Mouse (Mus musculus): ENCODE measurements around the gene Eps8. TPM values are rescaled to one million over a fixed set of nuclear protein-coding genes. Genes with fewer than 3 reads are reported as not detected.
A peak's percentile ranks its signal among the peaks of the same experiment; 100 is the strongest.

The Eps8 gene
- polyA plus RNA-seq, 1 experiment from 2014 or later, result 102 TPM

DNA sequence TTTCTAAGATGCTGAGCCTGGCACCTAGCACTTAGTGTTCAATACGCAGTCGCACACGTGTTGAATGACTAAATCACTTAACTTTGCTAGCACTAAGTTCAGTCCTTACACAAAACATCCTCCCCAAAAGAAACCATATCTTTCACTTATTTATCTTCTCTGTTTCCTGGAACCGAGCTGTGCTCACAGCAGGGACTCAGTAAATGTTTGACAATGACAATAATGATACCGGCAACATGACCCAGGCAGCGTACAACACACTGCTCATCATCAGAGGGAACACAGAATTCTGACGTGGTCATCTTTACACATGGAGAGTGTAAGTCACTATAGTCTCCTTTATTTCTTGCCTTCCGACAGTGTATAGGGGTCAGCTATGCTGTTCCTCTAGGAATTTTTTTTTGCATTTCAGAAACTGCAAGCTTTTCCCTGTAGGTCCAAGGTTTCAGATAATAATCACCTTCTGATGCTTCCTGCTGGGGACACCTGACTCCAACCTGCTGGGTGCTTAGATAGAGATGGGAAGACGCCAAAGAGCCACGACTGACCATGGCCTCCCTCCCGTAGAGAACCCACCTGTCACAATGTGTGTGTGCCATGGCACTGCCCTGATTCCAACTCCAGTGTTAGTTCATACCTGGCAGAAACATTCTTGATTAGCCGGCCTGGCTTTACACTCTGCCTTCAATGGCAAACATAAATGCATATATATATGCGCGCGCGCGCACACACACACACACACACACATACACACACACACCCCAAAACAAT lies 46.3 kb downstream of the Eps8 start:
- H3K36me3 ChIP-seq (ENCODE audit: control insufficient read depth, insufficient read depth, low read length), result no peaks in the 10 kb centered on the region
- 82% methylated on average over 17 of the region's 17 CpGs for WGBS
- no peak overlapping the region for H3K4me3 ChIP-seq (ENCODE audit: low read length)
- no peaks in the 10 kb centered on the region for H3K27me3 ChIP-seq (replicated peaks; ENCODE audit: control insufficient read depth, insufficient read depth, low read length)
- no peak overlapping the region for H3K27ac ChIP-seq (ENCODE audit: low read length)
- H3K9me3 ChIP-seq (ENCODE audit: control insufficient read depth, low read length), result no peaks in the 10 kb centered on the region
- H3K4me1 ChIP-seq (ENCODE audit: control insufficient read depth, insufficient read depth, low read length), result peaks cover 4% of the 10 kb centered on the region; the same call in 1 of the 2 replicates
- H3K9ac ChIP-seq (ENCODE audit: low read depth, low read length), result no peak overlapping the region
- no peak for ATAC-seq
- H3K4me2 ChIP-seq (ENCODE audit: low read depth, low read length), result no peak overlapping the region

DNA sequence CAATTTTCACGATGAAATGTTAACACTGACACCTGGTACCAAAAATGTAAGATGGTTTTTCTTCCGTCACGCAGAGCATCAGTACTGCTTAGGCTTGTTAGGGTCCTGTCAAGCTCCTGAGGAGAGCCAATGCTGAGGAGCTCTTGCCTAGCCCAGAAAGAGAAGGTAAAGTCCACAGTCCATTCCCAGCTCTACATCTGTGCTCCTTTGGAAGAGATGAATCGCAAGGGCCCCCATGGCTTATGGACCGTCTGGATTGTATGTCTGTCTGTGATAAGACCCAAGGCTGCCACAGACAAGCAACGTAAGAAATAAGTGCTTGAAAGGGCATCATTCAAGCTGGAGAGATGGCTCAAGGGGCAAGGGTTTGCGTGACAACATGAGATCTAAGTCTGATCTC lies 48.1 kb downstream of the Eps8 start:
- 82% methylated on average over 7 of the region's 7 CpGs for WGBS
- peaks cover 4% of the 10 kb centered on the region; the same call in 1 of the 2 replicates for H3K4me1 ChIP-seq (ENCODE audit: control insufficient read depth, insufficient read depth, low read length)
- no peak overlapping the region for H3K4me2 ChIP-seq (ENCODE audit: low read depth, low read length)
- no peaks in the 10 kb centered on the region; the same call in 1 of the 2 replicates for H3K36me3 ChIP-seq (ENCODE audit: control insufficient read depth, insufficient read depth, low read length)
- H3K27me3 ChIP-seq (replicated peaks; ENCODE audit: control insufficient read depth, insufficient read depth, low read length), result no peaks in the 10 kb centered on the region
- ATAC-seq, result peak; percentile 43; the same call in 1 of the 2 replicates
- no peak overlapping the region for H3K9ac ChIP-seq (ENCODE audit: low read depth, low read length)
- H3K27ac ChIP-seq (ENCODE audit: low read length), result no peak overlapping the region
- H3K9me3 ChIP-seq (ENCODE audit: control insufficient read depth, low read length), result no peaks in the 10 kb centered on the region
- no peak overlapping the region for H3K4me3 ChIP-seq (ENCODE audit: low read length)

DNA sequence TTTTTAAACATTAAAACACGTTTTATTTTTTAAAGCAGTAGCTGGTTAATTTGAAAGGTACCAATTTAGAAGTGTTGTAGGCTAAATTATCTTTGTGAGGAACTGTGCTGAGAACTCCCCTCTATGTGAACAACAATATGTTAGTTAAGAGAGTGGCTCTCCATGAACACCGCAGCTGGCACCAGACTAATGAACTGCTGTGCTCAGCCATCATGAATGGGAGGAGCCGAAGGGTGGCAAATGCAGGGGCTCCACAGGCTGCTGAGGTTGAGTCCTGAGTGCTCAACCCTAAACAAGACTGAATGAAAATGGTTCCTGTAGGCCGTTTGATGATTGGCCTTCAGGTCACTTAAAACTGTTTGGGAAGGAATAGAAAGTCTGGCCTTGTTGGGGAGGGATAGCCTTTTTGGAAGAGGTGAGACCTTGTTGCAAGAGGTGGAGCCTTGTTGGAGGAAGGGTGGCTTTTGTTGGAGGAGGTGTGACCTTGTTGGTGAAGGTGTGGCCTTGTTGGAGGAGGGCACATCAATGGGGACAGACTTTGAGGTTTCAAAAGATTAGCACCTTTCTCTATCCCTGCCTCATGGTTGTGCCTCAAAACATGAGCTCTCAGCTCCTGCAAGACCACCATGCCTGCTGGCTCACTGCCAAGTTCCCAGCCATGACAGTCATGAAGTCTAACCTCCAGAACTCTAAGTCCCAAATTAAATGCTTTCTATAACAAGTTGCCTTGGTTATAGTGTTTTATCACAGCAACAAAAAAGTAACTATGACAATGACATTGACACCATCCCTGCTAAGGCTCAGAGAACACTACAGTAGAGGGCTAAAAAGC lies 50.0 kb downstream of the Eps8 start:
- peaks cover 4% of the 10 kb centered on the region; the same call in 1 of the 2 replicates for H3K4me1 ChIP-seq (ENCODE audit: control insufficient read depth, insufficient read depth, low read length)
- no peak overlapping the region for H3K27ac ChIP-seq (ENCODE audit: low read length)
- H3K36me3 ChIP-seq (ENCODE audit: control insufficient read depth, insufficient read depth, low read length), result no peaks in the 10 kb centered on the region; the same call in 1 of the 2 replicates
- no peak overlapping the region for H3K4me2 ChIP-seq (ENCODE audit: low read depth, low read length)
- no peaks in the 10 kb centered on the region for H3K9me3 ChIP-seq (ENCODE audit: control insufficient read depth, low read length)
- no peaks in the 10 kb centered on the region for H3K27me3 ChIP-seq (replicated peaks; ENCODE audit: control insufficient read depth, insufficient read depth, low read length)
- WGBS, result 87% methylated on average over 4 of the region's 4 CpGs
- no peak overlapping the region for H3K4me3 ChIP-seq (ENCODE audit: low read length)
- ATAC-seq, result no peak
- H3K9ac ChIP-seq (ENCODE audit: low read depth, low read length), result no peak overlapping the region

GRCm38 (mm10) chr6:137598306-137598705 lies 56.4 kb downstream of the Eps8 start:
- no peaks in the 10 kb centered on the region; the same call in 1 of the 2 replicates for H3K36me3 ChIP-seq (ENCODE audit: control insufficient read depth, insufficient read depth, low read length)
- no peaks in the 10 kb centered on the region for H3K27me3 ChIP-seq (replicated peaks; ENCODE audit: control insufficient read depth, insufficient read depth, low read length)
- ATAC-seq, result 0 out of 2 replicates have a peak, but pooled peaks have one; percentile 5
- H3K9me3 ChIP-seq (ENCODE audit: control insufficient read depth, low read length), result no peaks in the 10 kb centered on the region; the same call in 1 of the 2 replicates
- H3K4me1 ChIP-seq (ENCODE audit: control insufficient read depth, insufficient read depth, low read length), result no peaks in the 10 kb centered on the region
- no peak overlapping the region for H3K4me3 ChIP-seq (ENCODE audit: low read length)
- no peak overlapping the region for H3K9ac ChIP-seq (ENCODE audit: low read depth, low read length)
- H3K27ac ChIP-seq (ENCODE audit: low read length), result no peak overlapping the region
- H3K4me2 ChIP-seq (ENCODE audit: low read depth, low read length), result no peak overlapping the region
- WGBS, result 45% methylated on average over 7 of the region's 7 CpGs

GRCm38 (mm10) chr6:137597442-137598058 lies 57.1 kb downstream of the Eps8 start:
- no peaks in the 10 kb centered on the region for H3K36me3 ChIP-seq (ENCODE audit: control insufficient read depth, insufficient read depth, low read length)
- H3K4me3 ChIP-seq (ENCODE audit: low read length), result no peak overlapping the region
- no peak overlapping the region for H3K9ac ChIP-seq (ENCODE audit: low read depth, low read length)
- H3K27ac ChIP-seq (ENCODE audit: low read length), result no peak overlapping the region
- H3K27me3 ChIP-seq (replicated peaks; ENCODE audit: control insufficient read depth, insufficient read depth, low read length), result no peaks in the 10 kb centered on the region
- H3K4me1 ChIP-seq (ENCODE audit: control insufficient read depth, insufficient read depth, low read length), result no peaks in the 10 kb centered on the region
- H3K9me3 ChIP-seq (ENCODE audit: control insufficient read depth, low read length), result no peaks in the 10 kb centered on the region; the same call in 1 of the 2 replicates
- ATAC-seq, result peak; percentile 94
- WGBS, result 75% methylated on average over 8 of the region's 8 CpGs
- no peak overlapping the region for H3K4me2 ChIP-seq (ENCODE audit: low read depth, low read length)

DNA sequence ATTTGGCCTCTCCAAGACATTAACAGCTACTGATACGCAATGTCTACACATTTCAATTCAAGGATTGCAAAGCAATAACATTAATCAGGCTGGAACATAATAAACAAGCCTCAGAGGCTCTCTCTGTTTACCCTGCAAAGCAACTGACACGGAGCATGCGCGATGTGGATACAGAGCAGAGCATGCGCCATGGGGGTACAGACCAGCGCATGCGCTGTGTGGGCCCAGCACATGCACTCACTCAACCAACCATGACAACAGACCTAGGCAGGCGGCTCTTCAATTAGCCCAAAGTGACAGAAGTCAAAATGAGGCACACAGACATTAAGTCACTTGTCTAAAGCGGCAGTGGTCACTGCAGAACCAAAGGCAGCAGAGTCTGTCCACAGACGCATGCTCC lies 62.1 kb downstream of the Eps8 start:
- Histone ChIP-seq H3K9ac (ENCODE audit: low read depth, low read length) (no peak overlapping the region), H3K9me3 (ENCODE audit: control insufficient read depth, low read length) (no peaks in the 10 kb centered on the region; the same call in 1 of the 2 replicates), H3K36me3 (ENCODE audit: control insufficient read depth, insufficient read depth, low read length) (no peaks in the 10 kb centered on the region), H3K27me3 (replicated peaks; ENCODE audit: control insufficient read depth, insufficient read depth, low read length) (no peaks in the 10 kb centered on the region), H3K4me2 (ENCODE audit: low read depth, low read length) (no peak overlapping the region), H3K4me3 (ENCODE audit: low read length) (no peak overlapping the region), H3K27ac (ENCODE audit: low read length) (no peak overlapping the region), H3K4me1 (ENCODE audit: control insufficient read depth, insufficient read depth, low read length) (no peaks in the 10 kb centered on the region)
- ATAC-seq, result no peak
- WGBS, result 87% methylated on average over 10 of the region's 10 CpGs

DNA sequence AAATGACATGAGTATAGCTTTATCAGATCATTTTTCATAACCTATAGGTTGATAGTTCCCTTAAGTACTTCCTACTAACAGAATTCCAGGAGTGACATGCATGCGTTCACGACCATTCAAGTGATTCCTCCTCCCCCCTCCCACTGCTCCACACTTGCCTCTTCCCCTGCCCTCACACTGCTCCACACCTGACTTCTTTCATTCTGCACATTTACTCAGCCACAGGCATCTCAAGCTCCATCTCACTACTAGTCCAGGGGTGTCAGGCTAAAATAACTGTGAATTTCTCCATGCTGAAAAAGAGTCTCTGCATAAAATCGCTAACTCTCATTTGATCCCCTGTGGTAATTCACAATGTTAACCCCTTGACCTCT lies 65.4 kb downstream of the Eps8 start:
- Histone ChIP-seq H3K4me2 (ENCODE audit: low read depth, low read length) (no peak overlapping the region), H3K9ac (ENCODE audit: low read depth, low read length) (no peak overlapping the region), H3K4me1 (ENCODE audit: control insufficient read depth, insufficient read depth, low read length) (no peaks in the 10 kb centered on the region), H3K36me3 (ENCODE audit: control insufficient read depth, insufficient read depth, low read length) (no peaks in the 10 kb centered on the region), H3K27ac (ENCODE audit: low read length) (no peak overlapping the region), H3K4me3 (ENCODE audit: low read length) (no peak overlapping the region), H3K9me3 (ENCODE audit: control insufficient read depth, low read length) (no peaks in the 10 kb centered on the region), H3K27me3 (replicated peaks; ENCODE audit: control insufficient read depth, insufficient read depth, low read length) (no peaks in the 10 kb centered on the region)
- ATAC-seq, result no peak
- 77% methylated on average over 3 of the region's 3 CpGs for WGBS

DNA sequence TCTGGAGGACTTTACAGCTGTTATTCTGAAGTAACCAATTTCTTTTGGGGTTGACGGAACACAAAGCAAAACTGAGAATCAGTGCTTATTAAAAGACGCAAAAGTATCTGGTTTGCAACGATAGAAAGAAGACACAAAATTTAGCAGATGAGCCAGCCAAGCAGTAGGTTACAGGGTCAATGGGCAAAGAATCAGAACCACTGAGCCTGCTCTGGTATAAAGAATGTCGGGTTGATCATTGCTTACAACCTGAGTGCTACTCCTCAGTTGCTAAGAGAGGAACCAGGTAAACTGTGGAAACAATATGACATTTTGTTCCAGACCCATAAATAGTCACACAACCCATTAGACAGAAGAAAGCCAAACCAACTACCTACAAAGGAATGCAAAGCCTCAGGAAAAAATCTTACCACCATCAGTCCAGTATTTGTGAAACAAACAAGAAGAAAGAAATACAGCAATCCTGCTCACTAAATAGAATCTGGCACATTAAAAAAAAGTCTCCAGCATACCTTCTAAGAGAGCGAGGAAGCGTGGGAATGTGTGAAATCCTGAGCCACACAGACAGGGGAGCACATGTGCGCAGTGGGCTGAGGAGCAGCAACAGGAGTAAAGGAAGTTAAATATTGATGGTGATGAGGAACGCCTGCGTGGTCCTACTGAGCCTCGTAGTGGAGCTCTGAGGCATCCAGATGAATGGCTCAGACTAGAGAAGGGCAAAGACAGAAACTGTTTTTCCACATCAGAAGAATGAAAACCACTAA lies 66.0 kb downstream of the Eps8 start:
- Histone ChIP-seq H3K4me3 (ENCODE audit: low read length) (no peak overlapping the region), H3K9me3 (ENCODE audit: control insufficient read depth, low read length) (no peaks in the 10 kb centered on the region), H3K27me3 (replicated peaks; ENCODE audit: control insufficient read depth, insufficient read depth, low read length) (no peaks in the 10 kb centered on the region), H3K27ac (ENCODE audit: low read length) (no peak overlapping the region), H3K4me1 (ENCODE audit: control insufficient read depth, insufficient read depth, low read length) (no peaks in the 10 kb centered on the region), H3K36me3 (ENCODE audit: control insufficient read depth, insufficient read depth, low read length) (no peaks in the 10 kb centered on the region), H3K9ac (ENCODE audit: low read depth, low read length) (no peak overlapping the region), H3K4me2 (ENCODE audit: low read depth, low read length) (no peak overlapping the region)
- 74% methylated on average over 10 of the region's 10 CpGs for WGBS
- no peak for ATAC-seq

Data from intestine, embryonic 16.5 days (tissue).